Mouse (Mus musculus) lung, adult 2 months (tissue): ENCODE measurements at regions not wholly inside any gene's neighbourhood (a gene's known extent, or its start where the extent isn't known, plus 50 kb on each side); places are given as distances from the start of the nearest gene placed in this dataset.

ENCODE experiments used
- DNase-seq: peaks from one replicate; pipeline ENCODE4 v3.0.0; 2022
- H3K4me1 ChIP-seq: fragments of 200-500 bp; 2 replicates; pipeline ENCODE4 v1.6.1; 2011; ENCODE audit warnings: low read length; ENCODE audit not compliant: control insufficient read depth, insufficient read depth
- H3K4me3 ChIP-seq: fragments of 200-500 bp; replicated peaks from 2 replicates; pipeline ENCODE3; 2011; ENCODE audit warnings: low read depth, mild to moderate bottlenecking, control low read depth, low read length; ENCODE audit errors: extremely low read depth
- CTCF ChIP-seq: fragments of 200-500 bp; IDR thresholded peaks from 2 replicates; pipeline ENCODE4 v1.5.1; 2011; ENCODE audit warnings: mild to moderate bottlenecking, low read length, control low read depth; ENCODE audit not compliant: insufficient read depth
- POLR2A ChIP-seq: fragments of 200-500 bp; IDR thresholded peaks from 2 replicates; pipeline ENCODE4 v1.6.1; 2011; ENCODE audit warnings: low read depth, mild to moderate bottlenecking, control low read depth, low read length, borderline replicate concordance; ENCODE audit errors: extremely low read depth
- WGBS: fragments of 180-500 bp; shearing (Covaris S2); methylation state at CpG from one replicate; pipeline ENCODE4 v1.1.7; 2018; 5-methylcytosine and 5-hydroxymethylcytosine counted together

DNA sequence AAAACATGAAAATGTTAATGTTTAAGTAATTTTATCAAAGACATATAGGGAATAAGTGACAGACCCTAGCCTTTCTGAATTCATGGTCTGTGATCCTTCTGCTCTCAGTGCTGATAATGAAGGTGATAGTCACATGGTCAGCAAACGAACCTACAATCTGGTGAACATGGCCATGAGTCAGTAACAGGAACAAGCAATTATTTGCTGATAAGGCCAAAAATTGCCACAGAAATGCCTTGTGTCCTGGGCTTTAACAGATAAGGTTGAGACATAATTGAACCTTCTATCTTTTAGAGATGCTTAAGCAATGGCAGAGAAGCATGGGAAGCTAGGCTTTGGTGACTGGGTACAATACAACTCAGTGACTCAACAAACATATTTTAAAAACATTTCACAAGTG is 69.2 kb upstream of the Rgs1 start:
- DNase-seq = no peak
- H3K4me3 ChIP-seq = no peak overlapping the region
- no peak for TF ChIP-seq POLR2A
- TF ChIP-seq CTCF = no peak
- 48% methylated on average over 1 of the region's 1 CpGs for WGBS
- H3K4me1 ChIP-seq = peaks cover 2% of the 10 kb centered on the region; the same call in 1 of the 2 replicates

DNA sequence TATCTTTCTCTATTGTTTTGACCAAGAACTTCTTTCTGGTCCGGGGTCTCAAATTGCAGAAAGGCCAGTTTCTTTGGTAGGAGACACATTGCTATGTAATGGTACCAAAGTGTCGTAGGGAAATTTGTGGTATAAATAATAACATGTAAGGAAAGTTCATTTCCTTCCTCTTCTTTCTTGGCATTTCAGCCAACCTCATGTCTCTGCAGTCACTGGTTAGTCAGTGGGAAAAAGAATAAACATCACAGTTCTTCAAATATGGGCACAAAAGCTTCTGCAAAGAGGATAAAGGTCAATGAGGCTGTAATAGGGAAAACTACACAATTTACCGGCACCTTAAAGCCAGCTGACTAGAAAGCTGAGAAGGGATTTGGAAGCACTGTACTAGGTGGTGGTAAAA is 68.5 kb upstream of the Rgs1 start:
- WGBS = 39% methylated on average over 3 of the region's 3 CpGs
- Histone ChIP-seq H3K4me1 (peaks cover 2% of the 10 kb centered on the region; the same call in 1 of the 2 replicates), H3K4me3 (no peak overlapping the region)
- TF ChIP-seq POLR2A = no peak
- no peak for TF ChIP-seq CTCF
- DNase-seq = no peak

DNA sequence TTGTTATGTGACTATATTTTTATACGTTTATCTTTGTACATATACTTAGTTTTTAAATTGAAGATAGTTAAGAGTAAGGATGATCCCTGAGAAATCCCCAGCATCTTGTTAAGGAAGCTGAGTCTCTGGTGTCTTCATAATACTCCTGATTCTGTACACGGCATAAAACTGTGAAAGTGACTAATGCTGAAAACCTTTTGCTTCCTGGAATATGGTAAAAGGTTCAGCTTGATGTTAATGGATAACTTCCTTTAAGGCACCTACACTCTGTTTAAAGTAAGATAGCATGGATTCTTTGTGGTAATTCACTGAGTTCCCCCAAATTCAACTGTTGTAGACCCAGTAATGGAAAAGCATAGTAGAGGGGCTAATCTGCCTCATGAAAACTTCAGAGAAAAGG is 67.2 kb upstream of the Rgs1 start:
- no peak for DNase-seq
- H3K4me3 ChIP-seq = no peak overlapping the region
- no peak for TF ChIP-seq CTCF
- TF ChIP-seq POLR2A = no peak
- peaks cover 2% of the 10 kb centered on the region; the same call in 1 of the 2 replicates for H3K4me1 ChIP-seq
- WGBS = 89% methylated on average over 2 of the region's 2 CpGs

DNA sequence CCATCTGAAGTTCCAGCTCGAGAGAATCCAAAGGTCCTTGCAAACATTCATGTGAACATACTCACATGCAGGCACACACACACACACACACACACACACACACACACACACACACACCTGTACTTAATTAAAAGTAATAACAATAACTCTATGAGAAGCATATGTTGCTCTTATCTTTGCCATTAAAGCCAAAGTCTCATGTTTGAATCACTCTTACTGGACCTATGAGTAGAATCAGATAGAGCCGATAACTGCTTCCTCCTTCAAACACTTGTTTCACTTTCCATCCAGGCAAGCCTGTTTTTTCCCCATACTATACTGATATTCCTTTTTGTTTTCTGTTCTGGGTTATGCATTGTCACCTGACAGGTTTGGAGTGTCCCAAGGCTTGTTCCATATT is 65.3 kb upstream of the Rgs1 start:
- peaks cover 2% of the 10 kb centered on the region; the same call in 1 of the 2 replicates for H3K4me1 ChIP-seq
- no peak for DNase-seq
- 64% methylated on average over 2 of the region's 2 CpGs for WGBS
- TF ChIP-seq CTCF (no peak), POLR2A (no peak)
- H3K4me3 ChIP-seq = no peak overlapping the region

DNA sequence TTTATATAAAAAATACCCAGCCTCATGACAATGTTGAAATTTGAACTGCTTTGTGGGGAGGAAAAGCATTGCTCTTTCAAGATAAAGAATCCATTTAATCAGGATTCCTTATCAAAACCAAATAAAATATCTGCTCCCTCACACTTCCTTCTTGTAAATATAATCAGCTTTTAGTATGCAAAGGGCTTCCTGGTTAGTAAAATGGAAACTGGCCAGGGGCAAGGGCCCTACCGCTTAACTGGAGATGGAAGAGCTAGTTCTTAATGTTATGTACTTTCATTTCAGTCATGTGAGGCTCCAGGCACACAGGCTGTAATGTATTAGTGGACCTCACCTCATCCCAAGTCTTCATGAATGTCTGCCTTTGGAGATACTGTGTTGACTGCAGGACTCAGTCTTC is 64.3 kb upstream of the Rgs1 start:
- Histone ChIP-seq H3K4me1 (peaks cover 2% of the 10 kb centered on the region; the same call in 1 of the 2 replicates), H3K4me3 (no peak overlapping the region)
- no peak for DNase-seq
- no peak for TF ChIP-seq CTCF
- TF ChIP-seq POLR2A = no peak
- 33% methylated on average over 1 of the region's 1 CpGs for WGBS

DNA sequence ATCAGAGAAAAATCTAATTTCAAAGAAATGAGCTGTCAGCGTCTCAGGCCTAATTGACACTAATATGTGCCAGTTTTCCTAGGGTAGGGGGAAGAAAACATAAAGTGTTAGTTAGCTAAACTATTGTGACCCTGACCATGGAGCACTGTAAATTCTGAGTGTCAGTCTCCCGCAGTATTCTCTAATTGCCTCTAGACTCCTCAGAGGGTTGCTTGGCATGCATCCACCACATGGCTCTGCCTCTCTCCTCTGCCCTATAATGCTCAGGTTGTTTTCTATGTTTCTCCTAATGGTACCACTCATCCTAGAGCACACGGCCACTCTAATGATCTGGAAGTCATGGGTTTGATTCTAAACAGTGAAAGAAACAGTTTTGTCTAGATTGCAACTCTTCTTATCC is 60.9 kb upstream of the Rgs1 start:
- 56% methylated on average over 3 of the region's 3 CpGs for WGBS

DNA sequence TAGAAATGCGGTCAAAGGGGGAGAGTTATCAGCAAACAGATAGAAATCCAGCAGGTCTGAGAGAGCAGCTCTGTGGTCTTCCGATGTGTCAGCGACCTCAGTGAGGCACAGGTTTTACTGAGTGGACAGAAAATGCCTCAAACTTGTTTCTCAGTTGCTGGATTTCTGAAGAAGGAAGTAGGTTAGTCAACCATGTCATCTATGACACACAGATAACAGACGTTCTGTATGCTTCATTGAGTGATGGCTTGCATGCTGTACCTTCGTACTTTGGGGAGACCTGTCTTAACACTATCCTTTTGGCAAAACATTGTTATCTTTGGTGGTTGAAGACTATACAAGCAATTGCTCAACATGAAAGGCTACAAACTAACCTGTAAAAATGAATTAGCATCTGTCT is 59.3 kb upstream of the Rgs1 start:
- 0 out of 2 replicates have a peak, but pooled peaks cover 2% of the 10 kb centered on the region for H3K4me1 ChIP-seq
- 75% methylated on average over 5 of the region's 5 CpGs for WGBS
- H3K4me3 ChIP-seq = no peak overlapping the region
- no peak for DNase-seq
- TF ChIP-seq CTCF = no peak
- no peak for TF ChIP-seq POLR2A

More for the DNA sequence above, 60.9 kb upstream of the Rgs1 start:
- DNase-seq = no peak
- Histone ChIP-seq H3K4me1 (peaks cover 4% of the 10 kb centered on the region; the same call in 1 of the 2 replicates), H3K4me3 (no peak overlapping the region)
- TF ChIP-seq POLR2A (no peak), CTCF (no peak)

DNA sequence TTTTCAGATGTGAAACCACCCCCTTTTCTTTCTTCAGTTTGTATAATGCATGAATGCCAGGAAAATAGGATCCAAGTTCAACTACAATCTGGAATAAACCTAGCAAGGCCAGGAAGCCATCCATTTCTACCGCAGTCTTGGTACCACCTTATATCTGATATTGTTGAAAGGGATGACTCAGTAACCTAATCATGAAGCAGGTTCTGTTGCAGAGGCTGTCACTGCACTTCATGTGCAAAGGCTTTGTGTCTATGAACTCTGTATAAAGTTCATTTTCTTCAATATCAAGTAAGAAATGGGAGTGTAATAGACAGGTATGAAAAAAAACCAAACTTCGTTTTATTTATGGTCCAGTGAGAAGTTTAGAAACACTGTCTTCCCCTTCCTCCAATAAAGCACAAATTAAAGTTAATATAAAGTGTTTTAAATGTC is 58.8 kb upstream of the Rgs1 start:
- DNase-seq = no peak
- 91% methylated on average over 2 of the region's 2 CpGs for WGBS
- Histone ChIP-seq H3K4me3 (no peak overlapping the region), H3K4me1 (0 out of 2 replicates have a peak, but pooled peaks cover 2% of the 10 kb centered on the region)
- TF ChIP-seq POLR2A = no peak
- TF ChIP-seq CTCF = no peak

DNA sequence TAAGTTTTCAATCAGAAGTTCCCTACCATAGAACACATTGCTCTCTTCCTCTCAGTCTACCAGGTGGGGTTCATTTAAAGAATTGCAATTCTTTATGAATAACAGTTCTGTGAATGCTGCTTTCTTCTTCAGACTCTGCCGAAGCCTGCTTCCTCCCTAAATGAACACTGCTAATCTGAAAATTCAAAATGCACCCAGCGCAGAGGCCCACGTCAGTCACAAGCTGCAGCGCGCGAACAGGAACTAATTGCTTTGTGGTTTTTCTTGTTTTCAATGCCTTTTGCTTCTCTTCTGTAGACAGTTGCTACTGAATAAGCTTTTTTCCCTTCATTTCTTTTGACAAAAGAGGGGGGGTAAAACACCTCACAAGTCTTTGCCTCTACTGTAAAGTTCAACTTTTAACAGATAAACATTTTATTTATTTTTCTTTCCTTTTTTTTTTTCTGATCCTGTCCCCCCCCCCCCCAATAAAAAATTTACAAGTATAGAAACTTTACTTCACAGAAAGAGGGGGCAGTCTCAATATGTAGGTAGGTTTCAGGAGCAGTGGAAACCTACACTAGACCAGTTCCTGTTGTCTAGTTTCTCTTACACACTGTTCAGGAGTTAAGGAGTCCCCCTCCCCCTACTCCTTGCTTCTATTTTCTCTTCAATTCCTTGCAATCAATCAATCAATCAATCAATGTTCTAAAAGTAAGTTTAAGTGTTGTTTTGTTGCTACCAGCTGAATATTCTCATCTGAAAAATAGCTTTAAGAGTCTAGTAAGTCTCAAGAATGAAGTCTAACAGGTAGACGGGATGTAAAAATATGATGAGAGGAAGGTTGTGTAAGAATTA is 58.2 kb upstream of the Rgs1 start:
- no peak overlapping the region for H3K4me3 ChIP-seq
- 72% methylated on average over 7 of the region's 7 CpGs for WGBS
- DNase-seq = no peak

DNA sequence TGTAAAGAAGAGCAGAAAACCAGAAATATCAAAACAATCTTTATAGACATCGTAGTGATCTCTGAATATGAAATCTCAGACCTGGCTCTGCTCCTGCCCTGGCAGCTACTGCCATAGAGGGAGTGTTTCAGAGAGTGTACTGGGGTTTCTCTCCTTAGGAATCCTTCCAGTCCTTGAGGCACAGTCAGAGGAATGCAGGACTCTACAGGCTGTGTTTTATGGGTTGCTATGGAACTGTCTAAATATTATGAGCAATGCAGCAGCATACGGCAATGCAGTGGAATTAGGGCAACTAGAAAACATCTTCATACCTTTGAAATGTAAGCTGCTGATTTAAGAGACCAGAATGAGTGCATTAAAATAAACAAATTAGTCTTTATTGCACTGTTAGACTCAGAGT is 57.2 kb upstream of the Rgs1 start:
- TF ChIP-seq CTCF (no peak), POLR2A (no peak)
- WGBS = 52% methylated on average over 2 of the region's 2 CpGs
- Histone ChIP-seq H3K4me3 (no peak overlapping the region), H3K4me1 (0 out of 2 replicates have a peak, but pooled peaks cover 2% of the 10 kb centered on the region)
- no peak for DNase-seq

More for the DNA sequence above, 58.2 kb upstream of the Rgs1 start:
- 0 out of 2 replicates have a peak, but pooled peaks cover 2% of the 10 kb centered on the region for H3K4me1 ChIP-seq
- TF ChIP-seq CTCF = no peak
- no peak for TF ChIP-seq POLR2A
